Mouse (Mus musculus) hindbrain, embryonic 13.5 days (tissue): ENCODE data around the gene Gm33815. TPM values are rescaled to one million over a fixed set of nuclear protein-coding genes. Genes with fewer than 3 reads are reported as not detected.
"Not testable (repeated sequence)": the region's sequence is repeated elsewhere in the genome, so short reads cannot be mapped to it uniquely, and the experiment has no call there.

ENCODE experiments used
- ATAC-seq: fragments of 200-750 bp; cut with Nextera tagmentation; 2 replicates; pipeline ENCODE4 v1.8.0; 2017; ENCODE audit warnings: moderate TSS enrichment; ENCODE audit not compliant: low FRiP score
- H3K27ac ChIP-seq: fragments of 300-500 bp; sonication (generic); 2 replicates; pipeline ENCODE4 v1.5.1; 2015; ENCODE audit warnings: inconsistent platforms, mild to moderate bottlenecking, moderate library complexity
- H3K27me3 ChIP-seq: fragments of 300-500 bp; sonication (generic); 2 replicates; pipeline ENCODE4 v1.6.1; 2015; ENCODE audit warnings: mild to moderate bottlenecking, inconsistent platforms
- H3K36me3 ChIP-seq: fragments of 300-500 bp; sonication (generic); 2 replicates; pipeline ENCODE4 v1.6.1; 2015; ENCODE audit warnings: mild to moderate bottlenecking, inconsistent platforms
- H3K4me1 ChIP-seq: fragments of 300-500 bp; sonication (generic); replicated peaks from 2 replicates; pipeline ENCODE4 v1.6.1; 2015; ENCODE audit warnings: inconsistent platforms
- H3K4me2 ChIP-seq: fragments of 300-500 bp; sonication (generic); 2 replicates; pipeline ENCODE4 v1.6.1; 2015; ENCODE audit warnings: inconsistent platforms, mild to moderate bottlenecking, moderate library complexity
- H3K4me3 ChIP-seq: fragments of 300-500 bp; sonication (generic); 2 replicates; pipeline ENCODE4 v1.5.1; 2015; ENCODE audit warnings: mild to moderate bottlenecking, inconsistent platforms
- H3K9ac ChIP-seq: fragments of 300-500 bp; sonication (generic); 2 replicates; pipeline ENCODE4 v1.6.1; 2015; ENCODE audit warnings: mild to moderate bottlenecking, inconsistent platforms
- H3K9me3 ChIP-seq: fragments of 300-500 bp; sonication (generic); 2 replicates; pipeline ENCODE4 v1.6.1; 2016; ENCODE audit warnings: inconsistent platforms
- WGBS: fragments of 180-500 bp; shearing (Covaris S2); methylation state at CpG from one replicate; pipeline ENCODE4 v1.1.7; 2015; 5-methylcytosine and 5-hydroxymethylcytosine counted together
- polyA plus RNA-seq: library from polyadenylated mRNA; unstranded; fragments of >200 nt; fragmentation: Nextera tagmentation; extraction: Ambion mirVana; gene quantifications from 2 replicates; pipeline ENCODE4 v1.2.1, GENCODE M21; 2015

Gene Gm33815
- polyA plus RNA-seq = not detected in 2 replicates

DNA sequence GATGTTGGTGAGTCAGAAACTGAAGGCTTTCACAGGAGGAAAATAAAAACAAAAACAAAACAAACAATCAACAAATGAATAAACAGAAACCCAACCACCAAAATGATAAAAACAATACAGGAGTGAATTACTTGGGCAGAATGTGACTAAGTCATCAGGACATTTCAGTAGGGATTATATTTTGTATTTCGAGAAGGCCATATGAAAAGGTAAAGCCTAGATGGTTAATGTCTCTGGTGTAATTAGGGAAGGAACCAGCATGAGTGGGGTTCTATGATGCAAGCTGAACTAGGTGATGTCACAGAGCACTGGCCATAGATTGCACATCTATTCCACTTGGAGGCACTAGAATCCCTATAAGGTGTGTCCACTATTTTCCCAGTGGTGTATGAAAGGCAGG lies at the start of gene Gm33815:
Gm33815 (plus strand) TSS at position 301 of the 400 bp plus-strand sequence.
- not testable (repeated sequence) for H3K36me3 ChIP-seq, H3K9ac ChIP-seq, H3K27me3 ChIP-seq, H3K9me3 ChIP-seq, H3K4me1 ChIP-seq, H3K4me2 ChIP-seq, ATAC-seq, H3K27ac ChIP-seq, H3K4me3 ChIP-seq
- no CpG with 5 or more reads among the region's 1 CpGs for WGBS
